Mouse (Mus musculus): ENCODE data around the gene Tmem178b.

DNA sequence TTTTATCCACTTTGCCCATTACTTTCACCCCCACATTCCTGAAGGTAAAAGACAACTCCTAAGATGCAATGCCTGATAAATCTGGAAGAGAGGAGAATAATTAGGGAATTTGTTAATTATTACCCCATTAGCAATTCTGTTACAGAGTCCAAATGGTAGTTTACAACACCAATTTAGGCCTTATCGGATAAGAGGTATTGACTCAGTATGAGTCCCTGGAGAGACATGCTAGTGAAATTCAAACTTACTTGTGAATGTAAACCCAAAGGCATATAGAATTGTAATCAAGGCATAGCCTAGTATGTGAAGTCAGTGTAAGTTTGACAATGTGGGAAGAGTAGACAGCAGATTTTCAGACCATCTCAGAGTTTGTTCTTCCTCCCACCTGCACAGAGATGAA is 190.4 kb downstream of the Tmem178b start:
- no peak for TF ChIP-seq CTCF (IDR thresholded peaks at IDR 0.05; ENCODE audit: control insufficient read depth, insufficient read depth, low read length)
- no peak for TF ChIP-seq POLR2A (IDR thresholded peaks at IDR 0.05; ENCODE audit: borderline replicate concordance, control insufficient read depth, low read depth, low read length)
